Mouse (Mus musculus) stomach, postnatal 0 days (tissue): ENCODE measurements around the gene Scgb2b26. TPM values are rescaled to one million over a fixed set of nuclear protein-coding genes. Genes with fewer than 3 reads are reported as not detected.
"Not testable (repeated sequence)": the region's sequence is repeated elsewhere in the genome, so short reads cannot be mapped to it uniquely, and the experiment has no call there.

ENCODE experiments used
- ATAC-seq: fragments of 200-750 bp; cut with Nextera tagmentation; 2 replicates; pipeline ENCODE4 v1.8.0; 2017; ENCODE audit not compliant: low FRiP score, low TSS enrichment
- DNase-seq: peaks from one replicate; pipeline ENCODE4 v3.0.0-alpha.2; 2016; ENCODE audit warnings: low spot score
- H3K27ac ChIP-seq: fragments of 300-500 bp; sonication (generic); replicated peaks from 2 replicates; pipeline ENCODE4 v1.5.1; 2014; ENCODE audit warnings: mild to moderate bottlenecking, control low read depth
- H3K27me3 ChIP-seq: fragments of 300-500 bp; sonication (generic); 2 replicates; pipeline ENCODE4 v1.6.1; 2014; ENCODE audit warnings: low read length; ENCODE audit not compliant: control insufficient read depth, insufficient read depth
- H3K36me3 ChIP-seq: fragments of 300-500 bp; sonication (generic); 2 replicates; pipeline ENCODE4 v1.6.1; 2014; ENCODE audit warnings: low read length, mixed read lengths; ENCODE audit not compliant: control insufficient read depth, insufficient read depth
- H3K4me1 ChIP-seq: fragments of 300-500 bp; sonication (generic); replicated peaks from 2 replicates; pipeline ENCODE4 v1.6.1; 2014; ENCODE audit warnings: antibody characterized with exemption; ENCODE audit not compliant: control insufficient read depth, insufficient read depth
- H3K4me2 ChIP-seq: fragments of 300-500 bp; sonication (generic); replicated peaks from 2 replicates; pipeline ENCODE4 v1.6.1; 2014; ENCODE audit warnings: low read depth, mild to moderate bottlenecking, control low read depth, moderate library complexity
- H3K4me3 ChIP-seq: fragments of 300-500 bp; sonication (generic); 2 replicates; pipeline ENCODE4 v1.5.1; 2014; ENCODE audit warnings: low read depth, low read length, control low read depth
- H3K9ac ChIP-seq: fragments of 300-500 bp; sonication (generic); 2 replicates; pipeline ENCODE4 v1.6.1; 2014; ENCODE audit warnings: mild to moderate bottlenecking, low read length, control low read depth, mixed read lengths
- H3K9me3 ChIP-seq: fragments of 300-500 bp; sonication (generic); 2 replicates; pipeline ENCODE4 v1.6.1; 2016; ENCODE audit warnings: low read length; ENCODE audit not compliant: control insufficient read depth
- CTCF ChIP-seq: IDR thresholded peaks from 2 replicates; pipeline ENCODE4 v1.5.1; 2016; ENCODE audit warnings: antibody characterized with exemption, low read depth, mild to moderate bottlenecking, moderate library complexity
- EP300 ChIP-seq: optimal IDR thresholded peaks from 2 replicates; pipeline ENCODE3; 2016; ENCODE audit warnings: antibody characterized with exemption
- WGBS: fragments of 180-500 bp; shearing (Covaris S2); extraction: QIAGEN DNeasy Blood & Tissue Kit; methylation state at CpG from one replicate; pipeline ENCODE4 v1.1.7; 2014; 5-methylcytosine and 5-hydroxymethylcytosine counted together
- polyA plus RNA-seq: library from polyadenylated mRNA; unstranded; fragments of >200 nt; fragmentation: Nextera tagmentation; extraction: Ambion mirVana; gene quantifications from 2 replicates; pipeline ENCODE4 v1.2.1, GENCODE M21; 2015

The Scgb2b26 gene
- not detected in 2 replicates for polyA plus RNA-seq

DNA sequence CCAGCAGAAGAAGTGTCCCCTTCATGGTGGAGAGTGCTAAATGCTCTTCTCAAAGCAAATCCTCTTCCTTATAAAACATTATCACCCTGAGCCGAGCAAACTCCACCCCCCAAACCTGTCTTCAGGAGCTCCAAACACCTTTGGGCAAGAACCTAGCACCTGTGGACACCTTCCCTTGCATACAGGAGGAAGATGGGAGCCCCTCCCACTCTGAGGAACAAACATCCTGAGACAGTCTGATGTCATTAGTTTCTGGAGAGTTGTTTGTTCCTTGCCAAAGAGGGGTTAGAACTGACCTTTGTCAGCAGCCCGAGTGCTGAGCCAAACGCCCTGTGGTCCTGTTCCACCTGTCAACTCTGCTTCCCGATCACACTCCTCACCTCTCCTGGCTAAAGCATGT is at the start of gene Scgb2b26:
Gene Scgb2b26, minus strand, starts transcription at position 101 of the 400 bp plus-strand sequence.
- DNase-seq (no peak), ATAC-seq (no peak)
- Histone ChIP-seq H3K4me3 (no peak within 1 kb of the TSS), H3K36me3 (no peaks in the 10 kb centered on the region), H3K4me2 (no peak within 1 kb of the TSS), H3K4me1 (no peaks in the 10 kb centered on the region), H3K27me3 (no peaks in the 10 kb centered on the region), H3K27ac (no peak within 1 kb of the TSS), H3K9ac (no peak within 1 kb of the TSS), H3K9me3 (no peaks in the 10 kb centered on the region)
- TF ChIP-seq CTCF: no peak
- no peak for TF ChIP-seq EP300
- 86% methylated on average over 4 of the region's 4 CpGs for WGBS

DNA sequence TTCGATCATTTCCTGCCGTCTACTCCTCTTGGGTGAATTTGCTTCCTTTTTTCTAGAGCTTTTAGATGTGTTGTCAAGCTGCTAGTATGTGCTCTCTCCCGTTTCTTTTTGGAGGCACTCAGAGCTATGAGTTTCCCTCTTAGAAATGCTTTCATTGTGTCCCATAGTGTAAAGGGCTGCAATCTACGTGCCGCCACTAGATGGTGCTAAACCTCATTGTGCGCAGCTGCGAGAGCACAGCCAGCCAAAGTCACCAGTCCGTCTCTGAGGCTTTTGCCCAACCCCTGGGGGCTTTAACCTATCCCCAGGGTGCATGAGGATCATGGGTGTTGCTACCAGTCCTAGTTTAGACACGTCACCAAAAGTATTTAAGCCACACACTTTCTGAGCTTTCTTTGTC is 37.4 kb upstream of the Scgb2b26 start:
- H3K4me3 ChIP-seq, H3K9ac ChIP-seq, ATAC-seq, H3K27me3 ChIP-seq, H3K36me3 ChIP-seq, H3K27ac ChIP-seq, H3K9me3 ChIP-seq, H3K4me2 ChIP-seq, H3K4me1 ChIP-seq: not testable (repeated sequence)
- WGBS: 29% methylated on average over 8 of the region's 9 CpGs
- peak; percentile 33 for DNase-seq
- TF ChIP-seq CTCF: peak; percentile 63

DNA sequence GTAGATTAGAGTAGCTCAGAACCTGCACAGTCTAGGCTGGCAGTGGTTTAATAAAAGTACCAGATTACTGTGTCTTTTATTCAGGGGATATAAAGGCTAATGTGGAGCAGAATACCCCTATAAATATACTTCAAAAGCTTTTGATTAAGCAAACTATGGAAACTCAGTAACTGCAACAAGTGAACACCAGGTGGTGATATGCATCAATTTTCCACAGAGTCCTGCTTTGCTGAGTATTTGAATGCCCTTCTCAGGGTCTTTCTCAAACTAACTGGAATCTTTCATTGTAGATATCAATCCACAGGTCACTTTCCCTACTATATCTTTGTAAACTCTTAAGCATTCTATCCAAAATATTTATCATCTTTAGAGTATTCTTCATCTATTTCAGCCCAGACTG is 41.9 kb downstream of the Scgb2b26 start:
- Histone ChIP-seq H3K4me3 (no peak overlapping the region), H3K4me2 (no peak overlapping the region), H3K4me1 (no peaks in the 10 kb centered on the region), H3K36me3 (no peaks in the 10 kb centered on the region), H3K9me3 (no peaks in the 10 kb centered on the region), H3K27me3 (no peaks in the 10 kb centered on the region), H3K27ac (no peak overlapping the region), H3K9ac (no peak overlapping the region)
- ATAC-seq: no peak
- DNase-seq: no peak
- TF ChIP-seq EP300 (no peak), CTCF (no peak)

DNA sequence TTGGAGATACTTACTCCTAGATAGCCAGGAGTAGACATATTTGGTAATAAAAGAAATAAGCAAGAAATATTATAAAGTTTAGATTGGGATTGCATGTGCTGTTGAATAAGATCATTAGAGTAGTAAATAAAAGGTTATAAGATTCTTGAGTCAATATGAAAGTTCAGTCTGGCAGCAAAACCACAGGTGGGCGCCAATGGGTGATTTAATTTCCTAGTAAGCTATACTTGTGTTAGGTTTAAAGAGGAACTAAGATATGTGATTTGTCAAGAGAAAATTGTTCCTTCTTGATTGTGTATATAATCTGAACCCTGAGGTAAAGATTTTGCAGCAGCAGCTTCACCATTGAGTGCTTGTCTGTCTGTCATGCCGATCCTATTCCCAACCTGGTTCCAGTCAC is 44.0 kb downstream of the Scgb2b26 start:
- no peaks in the 10 kb centered on the region for H3K4me1 ChIP-seq
- no peak for ATAC-seq
- H3K27ac ChIP-seq: no peak overlapping the region
- H3K9ac ChIP-seq: no peak overlapping the region
- no peak overlapping the region for H3K4me2 ChIP-seq
- no peak for DNase-seq
- no peaks in the 10 kb centered on the region for H3K9me3 ChIP-seq
- no peaks in the 10 kb centered on the region for H3K36me3 ChIP-seq
- no peak for TF ChIP-seq CTCF
- TF ChIP-seq EP300: no peak
- H3K27me3 ChIP-seq: no peaks in the 10 kb centered on the region
- WGBS: 76% methylated on average over 2 of the region's 2 CpGs
- H3K4me3 ChIP-seq: no peak overlapping the region

GRCm38 (mm10) chr7:33900007-33900406 is 44.8 kb downstream of the Scgb2b26 start:
- Histone ChIP-seq H3K27me3 (no peaks in the 10 kb centered on the region), H3K27ac (no peak overlapping the region), H3K36me3 (no peaks in the 10 kb centered on the region), H3K4me3 (no peak overlapping the region), H3K4me1 (no peaks in the 10 kb centered on the region), H3K9me3 (no peaks in the 10 kb centered on the region), H3K9ac (no peak overlapping the region), H3K4me2 (no peak overlapping the region)
- no peak for TF ChIP-seq EP300
- no peak for TF ChIP-seq CTCF
- DNase-seq (no peak), ATAC-seq (no peak)
- 54% methylated on average over 2 of the region's 2 CpGs for WGBS

Other genes starting within 250 kb of the Scgb2b26 start
- gene Scgb2b24, start 205.7 kb downstream of the Scgb2b26 start, polyA plus RNA-seq: not detected in 2 replicates
- gene Scgb1b24, start 201.2 kb downstream of the Scgb2b26 start, polyA plus RNA-seq: not detected in 2 replicates
- not detected in 2 replicates for gene Scgb2b27, start 68.9 kb upstream of the Scgb2b26 start, polyA plus RNA-seq
- gene Scgb1b27, start 76.4 kb upstream of the Scgb2b26 start, polyA plus RNA-seq: not detected in 2 replicates
- gene Scgb1b30, start 150.4 kb upstream of the Scgb2b26 start, polyA plus RNA-seq: not detected in 2 replicates
- gene Wtip, start 188.2 kb upstream of the Scgb2b26 start, polyA plus RNA-seq: 3.5 and 5.0 TPM in 2 replicates
- 80.4 and 80.5 TPM in 2 replicates for gene Uba2, start 224.6 kb upstream of the Scgb2b26 start, polyA plus RNA-seq